Mouse (Mus musculus): Measurements from ENCODE around the gene Erlin1.

Gene Erlin1

GRCm38 (mm10) chr19:44049282-44049681 is 20.3 kb downstream of the Erlin1 start:
- Histone ChIP-seq H3K36me3 (ENCODE audit: insufficient read depth, low read length) (peaks cover 53% of the 10 kb centered on the region), H3K4me3 (replicated peaks; ENCODE audit: low read length) (0 out of 2 replicates have a peak overlapping the region, but pooled peaks have one; percentile 1)
- TF ChIP-seq POU5F1 (IDR thresholded peaks at IDR 0.05; ENCODE audit: borderline replicate concordance, low read length): no peak
- TF ChIP-seq CTCF (conservative IDR thresholded peaks at IDR 0.05; ENCODE audit: low read length): no peak
- peak; percentile 68 for TF ChIP-seq NANOG (IDR thresholded peaks at IDR 0.05; ENCODE audit: borderline replicate concordance, low read length)

GRCm38 (mm10) chr19:44045847-44046246 is 23.7 kb downstream of the Erlin1 start:
- Histone ChIP-seq H3K4me3 (replicated peaks; ENCODE audit: low read length) (no peak overlapping the region), H3K36me3 (ENCODE audit: insufficient read depth, low read length) (peaks cover 42% of the 10 kb centered on the region), H3K9me3 (ENCODE audit: low read length) (no peaks in the 10 kb centered on the region), H3K4me1 (replicated peaks; ENCODE audit: low read depth, low read length) (peaks cover 31% of the 10 kb centered on the region), H3K27me3 (ENCODE audit: insufficient read depth, low read length) (no peaks in the 10 kb centered on the region)
- TF ChIP-seq CTCF (conservative IDR thresholded peaks at IDR 0.05; ENCODE audit: low read length) (no peak), POU5F1 (IDR thresholded peaks at IDR 0.05; ENCODE audit: borderline replicate concordance, low read length) (no peak), NANOG (IDR thresholded peaks at IDR 0.05; ENCODE audit: borderline replicate concordance, low read length) (no peak)

More at GRCm38 (mm10) chr19:44049282-44049681, 20.3 kb downstream of the Erlin1 start:
- H3K27me3 ChIP-seq (ENCODE audit: insufficient read depth, low read length): no peaks in the 10 kb centered on the region
- peaks cover 44% of the 10 kb centered on the region for H3K4me1 ChIP-seq (replicated peaks; ENCODE audit: low read depth, low read length)
- H3K9me3 ChIP-seq (ENCODE audit: low read length): no peaks in the 10 kb centered on the region

- Histone ChIP-seq H3K27me3 (ENCODE audit: insufficient read depth, low read length) (no peaks in the 10 kb centered on the region), H3K4me1 (replicated peaks; ENCODE audit: low read depth, low read length) (peaks cover under 1% of the 10 kb centered on the region; the same call in 1 of the 2 replicates), H3K9me3 (ENCODE audit: low read length) (no peaks in the 10 kb centered on the region), H3K4me3 (replicated peaks; ENCODE audit: low read length) (no peak overlapping the region), H3K36me3 (ENCODE audit: insufficient read depth, low read length) (peaks cover 69% of the 10 kb centered on the region)
- no peak for TF ChIP-seq CTCF (conservative IDR thresholded peaks at IDR 0.05; ENCODE audit: low read length)
These were observed 27.5 kb downstream of the Erlin1 start for GRCm38 (mm10) chr19:44042121-44042520.

GRCm38 (mm10) chr19:44033396-44033795 is 36.2 kb downstream of the Erlin1 start:
- TF ChIP-seq NANOG (IDR thresholded peaks at IDR 0.05; ENCODE audit: borderline replicate concordance, low read length) (no peak), CTCF (conservative IDR thresholded peaks at IDR 0.05; ENCODE audit: low read length) (no peak), POU5F1 (IDR thresholded peaks at IDR 0.05; ENCODE audit: borderline replicate concordance, low read length) (no peak)
- peaks cover 43% of the 10 kb centered on the region for H3K36me3 ChIP-seq (ENCODE audit: insufficient read depth, low read length)
- H3K4me1 ChIP-seq (replicated peaks; ENCODE audit: low read depth, low read length): peaks cover 6% of the 10 kb centered on the region; the same call in 1 of the 2 replicates
- H3K4me3 ChIP-seq (replicated peaks; ENCODE audit: low read length): no peak overlapping the region
- no peaks in the 10 kb centered on the region for H3K9me3 ChIP-seq (ENCODE audit: low read length)
- H3K27me3 ChIP-seq (ENCODE audit: insufficient read depth, low read length): no peaks in the 10 kb centered on the region

GRCm38 (mm10) chr19:44032046-44032744 is 37.4 kb downstream of the Erlin1 start:
- Histone ChIP-seq H3K36me3 (ENCODE audit: insufficient read depth, low read length) (peaks cover 31% of the 10 kb centered on the region), H3K9me3 (ENCODE audit: low read length) (no peaks in the 10 kb centered on the region), H3K4me3 (replicated peaks; ENCODE audit: low read length) (no peak overlapping the region), H3K27me3 (ENCODE audit: insufficient read depth, low read length) (no peaks in the 10 kb centered on the region), H3K4me1 (replicated peaks; ENCODE audit: low read depth, low read length) (peaks cover 13% of the 10 kb centered on the region)
- TF ChIP-seq CTCF (conservative IDR thresholded peaks at IDR 0.05; ENCODE audit: low read length) (no peak), NANOG (IDR thresholded peaks at IDR 0.05; ENCODE audit: borderline replicate concordance, low read length) (no peak), POU5F1 (IDR thresholded peaks at IDR 0.05; ENCODE audit: borderline replicate concordance, low read length) (no peak)

GRCm38 (mm10) chr19:44030024-44030423 is 39.6 kb downstream of the Erlin1 start:
- H3K4me1 ChIP-seq (replicated peaks; ENCODE audit: low read depth, low read length): peaks cover 21% of the 10 kb centered on the region
- TF ChIP-seq CTCF (conservative IDR thresholded peaks at IDR 0.05; ENCODE audit: low read length): no peak
- TF ChIP-seq POU5F1 (IDR thresholded peaks at IDR 0.05; ENCODE audit: borderline replicate concordance, low read length): no peak
- TF ChIP-seq NANOG (IDR thresholded peaks at IDR 0.05; ENCODE audit: borderline replicate concordance, low read length): no peak
- H3K4me3 ChIP-seq (replicated peaks; ENCODE audit: low read length): no peak overlapping the region
- peaks cover 11% of the 10 kb centered on the region; the same call in 1 of the 2 replicates for H3K36me3 ChIP-seq (ENCODE audit: insufficient read depth, low read length)
- H3K9me3 ChIP-seq (ENCODE audit: low read length): no peaks in the 10 kb centered on the region
- H3K27me3 ChIP-seq (ENCODE audit: insufficient read depth, low read length): no peaks in the 10 kb centered on the region

- H3K27me3 ChIP-seq (ENCODE audit: insufficient read depth, low read length): no peaks in the 10 kb centered on the region
- H3K9me3 ChIP-seq (ENCODE audit: low read length): no peaks in the 10 kb centered on the region
- H3K36me3 ChIP-seq (ENCODE audit: insufficient read depth, low read length): peaks cover 8% of the 10 kb centered on the region; the same call in 1 of the 2 replicates
- TF ChIP-seq POU5F1 (IDR thresholded peaks at IDR 0.05; ENCODE audit: borderline replicate concordance, low read length): no peak
- TF ChIP-seq NANOG (IDR thresholded peaks at IDR 0.05; ENCODE audit: borderline replicate concordance, low read length): no peak
- TF ChIP-seq CTCF (conservative IDR thresholded peaks at IDR 0.05; ENCODE audit: low read length): no peak
- peaks cover 21% of the 10 kb centered on the region for H3K4me1 ChIP-seq (replicated peaks; ENCODE audit: low read depth, low read length)
- no peak within 1 kb of the TSS for H3K4me3 ChIP-seq (replicated peaks; ENCODE audit: low read length)
These were observed 40.6 kb downstream of the Erlin1 start, which contains the start of gene Cyp2c23 for GRCm38 (mm10) chr19:44028972-44029371. Gene Cyp2c23 (minus strand): TSS chr19:44029208.

GRCm38 (mm10) chr19:44026956-44027530 is 42.5 kb downstream of the Erlin1 start:
- no peaks in the 10 kb centered on the region for H3K27me3 ChIP-seq (ENCODE audit: insufficient read depth, low read length)
- no peaks in the 10 kb centered on the region for H3K36me3 ChIP-seq (ENCODE audit: insufficient read depth, low read length)
- TF ChIP-seq POU5F1 (IDR thresholded peaks at IDR 0.05; ENCODE audit: borderline replicate concordance, low read length) (no peak), CTCF (conservative IDR thresholded peaks at IDR 0.05; ENCODE audit: low read length) (no peak), NANOG (IDR thresholded peaks at IDR 0.05; ENCODE audit: borderline replicate concordance, low read length) (no peak)
- H3K9me3 ChIP-seq (ENCODE audit: low read length): peaks cover 7% of the 10 kb centered on the region; the same call in 1 of the 2 replicates
- H3K4me1 ChIP-seq (replicated peaks; ENCODE audit: low read depth, low read length): peaks cover 21% of the 10 kb centered on the region
- H3K4me3 ChIP-seq (replicated peaks; ENCODE audit: low read length): no peak overlapping the region

Data from E14TG2a.4 (cell line).